Mouse (Mus musculus) intestine, postnatal 0 days (tissue): ENCODE measurements around the gene Psmb7. TPM values are rescaled to one million over a fixed set of nuclear protein-coding genes. Genes with fewer than 3 reads are reported as not detected.

ENCODE experiments used
- ATAC-seq: fragments of 200-750 bp; cut with Nextera tagmentation; 2 replicates; pipeline ENCODE4 v1.8.0; 2017; ENCODE audit warnings: mild to moderate bottlenecking, moderate TSS enrichment, moderate library complexity
- H3K27ac ChIP-seq: fragments of 300-500 bp; sonication (generic); 2 replicates; pipeline ENCODE4 v1.5.1; 2014; ENCODE audit warnings: mild to moderate bottlenecking, low read depth, low read length, moderate library complexity
- H3K27me3 ChIP-seq: fragments of 300-500 bp; sonication (generic); replicated peaks from 2 replicates; pipeline ENCODE4 v1.6.1; 2014; ENCODE audit warnings: low read length, mixed read lengths; ENCODE audit not compliant: control insufficient read depth, insufficient read depth
- H3K36me3 ChIP-seq: fragments of 300-500 bp; sonication (generic); 2 replicates; pipeline ENCODE4 v1.6.1; 2014; ENCODE audit warnings: mild to moderate bottlenecking, moderate library complexity; ENCODE audit not compliant: control insufficient read depth, insufficient read depth
- H3K4me1 ChIP-seq: fragments of 300-500 bp; sonication (generic); replicated peaks from 2 replicates; pipeline ENCODE4 v1.6.1; 2014; ENCODE audit warnings: antibody characterized with exemption, low read length, mixed read lengths; ENCODE audit not compliant: control insufficient read depth, insufficient read depth
- H3K4me2 ChIP-seq: fragments of 300-500 bp; sonication (generic); replicated peaks from 2 replicates; pipeline ENCODE4 v1.6.1; 2014; ENCODE audit warnings: low read depth, mild to moderate bottlenecking, moderate library complexity
- H3K4me3 ChIP-seq: fragments of 300-500 bp; sonication (generic); 2 replicates; pipeline ENCODE4 v1.5.1; 2014; ENCODE audit warnings: low read depth, low read length
- H3K9ac ChIP-seq: fragments of 300-500 bp; sonication (generic); 2 replicates; pipeline ENCODE4 v1.6.1; 2014; ENCODE audit warnings: mild to moderate bottlenecking, low read depth, low read length
- H3K9me3 ChIP-seq: fragments of 300-500 bp; sonication (generic); 2 replicates; pipeline ENCODE4 v1.6.1; 2016; ENCODE audit warnings: mixed run types; ENCODE audit not compliant: control insufficient read depth
- CTCF ChIP-seq: sonication (generic); IDR thresholded peaks from 2 replicates; pipeline ENCODE4 v1.5.1; 2016; ENCODE audit warnings: low read depth, mild to moderate bottlenecking, control low read depth, antibody characterized with exemption, moderate library complexity
- WGBS: fragments of 180-500 bp; shearing (Covaris S2); extraction: QIAGEN DNeasy Blood & Tissue Kit; methylation state at CpG from one replicate; pipeline ENCODE4 v1.1.7; 2014; 5-methylcytosine and 5-hydroxymethylcytosine counted together
- polyA plus RNA-seq: library from polyadenylated mRNA; unstranded; fragments of >200 nt; fragmentation: Nextera tagmentation; extraction: Ambion mirVana; gene quantifications from 2 replicates; pipeline ENCODE4 v1.2.1, GENCODE M21; 2015

Psmb7 gene
- polyA plus RNA-seq, 1 experiment from 2014 or later = 148 TPM

DNA sequence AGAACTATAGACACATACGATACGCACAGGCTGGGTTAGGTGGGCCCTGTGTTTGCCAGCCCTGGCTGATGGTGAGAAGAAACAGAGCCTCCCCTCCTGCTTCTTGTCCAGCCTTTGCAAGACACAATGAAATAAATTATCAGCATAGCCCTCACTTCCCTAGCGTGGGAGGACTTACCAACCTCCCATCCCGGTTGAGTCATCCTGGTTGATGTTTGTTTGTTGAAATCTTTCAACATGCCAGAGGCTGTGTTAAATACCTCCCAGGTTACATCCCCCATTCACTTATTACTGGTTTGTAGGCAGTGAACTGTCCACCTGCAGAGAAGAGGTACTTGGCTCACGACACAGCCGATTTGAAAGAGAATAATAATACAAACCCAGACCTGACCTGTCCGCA, 3.8 kb upstream of the Psmb7 start:
- H3K36me3 ChIP-seq = no peaks in the 10 kb centered on the region
- no peak overlapping the region for H3K4me2 ChIP-seq
- H3K27ac ChIP-seq = no peak overlapping the region
- 65% methylated on average over 7 of the region's 7 CpGs for WGBS
- TF ChIP-seq CTCF = no peak
- H3K9ac ChIP-seq = no peak overlapping the region
- H3K4me1 ChIP-seq = 0 out of 2 replicates have a peak, but pooled peaks cover 3% of the 10 kb centered on the region
- no peak overlapping the region for H3K4me3 ChIP-seq
- ATAC-seq = no peak
- H3K27me3 ChIP-seq = no peaks in the 10 kb centered on the region
- H3K9me3 ChIP-seq = no peaks in the 10 kb centered on the region

DNA sequence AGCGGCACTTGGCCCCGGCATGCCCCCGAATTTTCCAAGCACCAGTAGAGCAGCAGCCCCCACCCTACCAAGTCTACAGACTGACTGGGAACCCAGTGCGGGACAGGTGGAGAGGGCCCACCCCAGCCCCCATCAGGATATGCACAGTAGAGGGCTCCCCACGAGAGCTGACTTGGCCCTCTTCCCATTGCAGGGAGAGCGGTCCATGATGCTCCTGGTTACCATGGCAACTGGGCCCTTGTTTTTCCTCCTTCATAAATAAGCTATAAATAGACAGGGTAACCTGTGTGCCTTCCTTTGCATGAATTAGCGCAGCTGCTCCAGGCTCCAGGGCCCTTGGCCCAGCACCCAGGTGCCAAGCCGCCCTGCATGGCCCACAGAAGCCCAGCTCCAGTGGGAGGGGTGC, 3.3 kb upstream of the Psmb7 start:
- TF ChIP-seq CTCF = no peak
- no peak for ATAC-seq

DNA sequence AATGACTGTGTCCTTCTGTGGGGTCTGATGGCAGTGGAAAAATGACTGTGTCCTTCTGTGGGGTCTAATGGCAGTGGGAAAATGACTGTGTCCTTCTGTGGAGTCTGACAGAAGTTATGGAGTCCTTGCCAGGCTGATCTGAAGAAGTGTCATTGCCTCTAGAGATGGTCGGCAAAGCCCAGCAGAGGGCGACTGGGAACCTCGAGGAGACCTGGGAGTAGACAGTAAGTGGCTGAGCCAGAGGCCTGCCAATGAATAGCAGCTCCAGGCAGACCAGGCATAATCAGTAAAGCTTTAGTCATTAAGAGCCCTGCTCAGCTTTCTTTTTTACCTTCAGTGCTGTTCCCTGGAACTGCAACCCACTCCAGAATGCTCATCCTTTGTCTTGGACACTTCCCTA, 2.0 kb upstream of the Psmb7 start:
- Histone ChIP-seq H3K4me2 (no peak overlapping the region), H3K9me3 (no peaks in the 10 kb centered on the region), H3K4me1 (0 out of 2 replicates have a peak, but pooled peaks cover 3% of the 10 kb centered on the region), H3K36me3 (peaks cover 9% of the 10 kb centered on the region), H3K9ac (no peak overlapping the region), H3K27me3 (no peaks in the 10 kb centered on the region), H3K4me3 (no peak overlapping the region), H3K27ac (no peak overlapping the region)
- ATAC-seq = no peak
- peak; percentile 83 for TF ChIP-seq CTCF
- WGBS = 3% methylated on average over 3 of the region's 3 CpGs

More for the DNA sequence above, 3.3 kb upstream of the Psmb7 start:
- H3K9ac ChIP-seq = no peak overlapping the region
- H3K27ac ChIP-seq = no peak overlapping the region
- no peaks in the 10 kb centered on the region for H3K36me3 ChIP-seq
- H3K4me1 ChIP-seq = 0 out of 2 replicates have a peak, but pooled peaks cover 3% of the 10 kb centered on the region
- no peaks in the 10 kb centered on the region for H3K9me3 ChIP-seq
- WGBS = 73% methylated on average over 7 of the region's 8 CpGs
- no peak overlapping the region for H3K4me2 ChIP-seq
- no peak overlapping the region for H3K4me3 ChIP-seq
- no peaks in the 10 kb centered on the region for H3K27me3 ChIP-seq

DNA sequence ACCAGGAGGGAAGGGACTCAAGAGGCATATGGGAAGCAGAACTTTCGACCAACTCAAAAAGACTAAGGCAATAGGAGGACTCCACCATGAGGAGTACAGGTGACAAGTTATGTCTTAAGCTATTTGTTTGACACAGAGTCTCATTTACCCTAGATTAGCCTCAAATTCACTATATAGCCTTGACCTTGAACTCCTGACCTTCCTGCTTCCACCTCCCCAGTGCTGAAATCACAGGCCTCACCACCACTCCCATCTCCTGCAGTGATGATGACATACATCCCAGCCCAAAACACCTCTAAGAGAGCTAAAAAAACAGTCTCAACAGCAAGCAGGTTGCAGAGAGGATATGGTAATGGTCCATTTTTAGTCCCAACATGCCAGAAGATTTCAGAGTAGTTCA, 2.1 kb downstream of the Psmb7 start:
- no peak overlapping the region for H3K27ac ChIP-seq
- no peak overlapping the region for H3K4me2 ChIP-seq
- H3K36me3 ChIP-seq = peaks cover 25% of the 10 kb centered on the region
- 93% methylated on average over 1 of the region's 1 CpGs for WGBS
- ATAC-seq = no peak
- 0 out of 2 replicates have a peak, but pooled peaks cover 3% of the 10 kb centered on the region for H3K4me1 ChIP-seq
- no peak overlapping the region for H3K4me3 ChIP-seq
- no peaks in the 10 kb centered on the region for H3K9me3 ChIP-seq
- TF ChIP-seq CTCF = no peak
- H3K9ac ChIP-seq = no peak overlapping the region
- no peaks in the 10 kb centered on the region for H3K27me3 ChIP-seq

DNA sequence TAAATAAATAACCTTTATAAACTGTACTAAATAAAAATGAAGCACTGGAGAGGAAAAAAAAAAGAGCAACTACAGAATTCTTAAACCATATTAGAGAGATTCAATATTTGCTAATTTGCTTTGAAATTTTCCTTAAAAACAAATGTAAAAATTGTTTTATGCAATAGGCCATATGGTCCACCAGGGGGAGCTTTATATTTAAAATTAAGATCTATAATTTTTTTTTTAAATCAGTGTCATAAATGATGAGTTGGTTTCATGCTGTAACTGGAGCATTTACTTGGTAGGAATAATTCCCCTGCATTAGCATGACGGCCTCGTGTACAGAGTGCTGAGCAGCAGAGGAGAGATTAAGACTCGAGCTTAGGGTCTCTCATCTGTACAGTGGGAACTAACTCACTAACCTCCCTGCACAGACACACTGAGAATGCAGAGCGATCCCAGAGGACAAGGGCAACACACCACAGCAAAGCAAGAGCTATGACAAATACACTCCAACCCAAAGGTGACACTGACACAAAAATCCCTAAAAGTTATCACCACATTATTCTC, 6.1 kb downstream of the Psmb7 start:
- H3K9ac ChIP-seq = no peak overlapping the region
- H3K9me3 ChIP-seq = no peaks in the 10 kb centered on the region
- peaks cover 51% of the 10 kb centered on the region for H3K36me3 ChIP-seq
- ATAC-seq = no peak
- WGBS = 82% methylated on average over 4 of the region's 4 CpGs
- no peak overlapping the region for H3K4me2 ChIP-seq
- H3K4me3 ChIP-seq = no peak overlapping the region
- no peaks in the 10 kb centered on the region for H3K27me3 ChIP-seq
- no peak overlapping the region for H3K27ac ChIP-seq
- H3K4me1 ChIP-seq = no peaks in the 10 kb centered on the region
- TF ChIP-seq CTCF = peak; percentile 36

DNA sequence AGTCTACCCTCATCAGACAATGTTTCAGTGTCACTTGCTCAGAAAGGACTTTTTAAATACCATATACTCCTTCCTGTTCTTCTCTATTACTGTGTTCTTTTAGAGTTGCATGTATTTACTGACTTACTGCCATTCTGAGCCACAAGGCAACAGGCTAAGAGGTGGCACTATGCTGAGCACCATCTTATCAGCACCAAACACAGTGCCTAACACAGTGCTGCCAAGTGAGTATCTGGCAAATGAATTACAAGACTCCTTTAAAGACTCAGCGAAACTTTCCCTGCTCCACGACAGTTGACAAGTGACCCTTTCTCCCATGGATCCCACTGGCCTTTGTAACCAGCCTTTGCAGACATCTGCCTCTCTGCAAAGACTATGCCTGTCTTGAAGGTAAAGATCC, 13.3 kb downstream of the Psmb7 start:
- H3K4me3 ChIP-seq = no peak overlapping the region
- H3K4me2 ChIP-seq = no peak overlapping the region
- H3K9me3 ChIP-seq = no peaks in the 10 kb centered on the region
- H3K36me3 ChIP-seq = peaks cover 73% of the 10 kb centered on the region
- no peaks in the 10 kb centered on the region for H3K27me3 ChIP-seq
- TF ChIP-seq CTCF = no peak
- no peak overlapping the region for H3K9ac ChIP-seq
- WGBS = 94% methylated on average over 2 of the region's 2 CpGs
- no peaks in the 10 kb centered on the region for H3K4me1 ChIP-seq
- ATAC-seq = no peak
- no peak overlapping the region for H3K27ac ChIP-seq

DNA sequence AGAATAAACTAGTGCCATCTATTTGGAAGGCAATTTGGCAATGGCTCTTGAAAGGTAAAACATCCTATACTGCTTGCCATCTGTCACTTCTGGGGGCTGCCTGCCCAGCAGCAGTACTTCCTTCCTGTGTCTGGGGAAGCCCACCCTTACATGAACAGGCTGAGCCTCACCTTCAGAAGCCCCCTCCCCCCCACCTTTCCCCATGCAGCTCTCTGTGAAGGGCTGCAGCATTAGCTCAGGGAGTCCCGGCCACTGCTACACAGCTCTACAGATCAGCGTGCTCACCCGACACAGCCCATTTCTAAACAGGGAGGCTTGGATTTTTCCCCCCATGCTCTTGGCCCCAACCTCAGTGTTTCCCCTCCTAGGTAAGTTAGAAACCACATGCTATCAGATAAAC, 14.4 kb downstream of the Psmb7 start:
- Histone ChIP-seq H3K4me3 (no peak overlapping the region), H3K27ac (no peak overlapping the region), H3K27me3 (no peaks in the 10 kb centered on the region), H3K4me1 (no peaks in the 10 kb centered on the region), H3K9me3 (no peaks in the 10 kb centered on the region), H3K36me3 (peaks cover 63% of the 10 kb centered on the region), H3K9ac (no peak overlapping the region), H3K4me2 (no peak overlapping the region)
- TF ChIP-seq CTCF = no peak
- WGBS = 88% methylated on average over 3 of the region's 3 CpGs
- no peak for ATAC-seq
